Mouse (Mus musculus) CH12.LX (cell line): ENCODE data around the gene Ush2a.

Experiments used
- CHD1 ChIP-seq: IDR thresholded peaks from 2 replicates; pipeline ENCODE4 v1.6.1; 2012; ENCODE audit warnings: low read depth, low read length, improper control_type of control experiment, inconsistent platforms
- CHD2 ChIP-seq: IDR thresholded peaks from 2 replicates; pipeline ENCODE4 v1.6.1; 2011; ENCODE audit warnings: low read length, improper control_type of control experiment
- CTCF ChIP-seq, 2 experiments: IDR thresholded peaks in 1 of 2; conservative IDR thresholded peaks in 1 of 2; 2 replicates each; pipeline ENCODE4 v1.5.1; 2011 to 2012; ENCODE audit warnings: low read depth in 2 of 2, low read length in 2 of 2, improper control_type of control experiment in 1 of 2, inconsistent platforms in 1 of 2, mild to moderate bottlenecking in 1 of 2, moderate library complexity in 1 of 2
- ETS1 ChIP-seq: conservative IDR thresholded peaks from 2 replicates; pipeline ENCODE4 v1.6.1; 2012; ENCODE audit warnings: low read depth, mild to moderate bottlenecking, inconsistent platforms, low read length, improper control_type of control experiment, moderate library complexity
- NRF1 ChIP-seq: IDR thresholded peaks from 2 replicates; pipeline ENCODE4 v1.6.1; 2014; ENCODE audit warnings: low read depth, mild to moderate bottlenecking, inconsistent platforms, low read length, improper control_type of control experiment, moderate library complexity
- POLR2A ChIP-seq: IDR thresholded peaks from 2 replicates; pipeline ENCODE4 v1.6.1; 2011; ENCODE audit warnings: low read depth, mild to moderate bottlenecking, improper control_type of control experiment, low read length
- POLR2AphosphoS2 ChIP-seq: IDR thresholded peaks from 2 replicates; pipeline ENCODE4 v1.6.1; 2011; ENCODE audit warnings: low read depth, low read length, improper control_type of control experiment
- RAD21 ChIP-seq: IDR thresholded peaks from 2 replicates; pipeline ENCODE4 v1.6.1; 2011; ENCODE audit warnings: low read depth, mild to moderate bottlenecking, low read length, improper control_type of control experiment, moderate library complexity
- SIN3A ChIP-seq: IDR thresholded peaks from 2 replicates; pipeline ENCODE4 v1.6.1; 2012; ENCODE audit warnings: low read length, improper control_type of control experiment, inconsistent platforms
- SMC3 ChIP-seq: IDR thresholded peaks from 2 replicates; pipeline ENCODE4 v1.6.1; 2011; ENCODE audit warnings: low read depth, low read length, improper control_type of control experiment
- TCF12 ChIP-seq: IDR thresholded peaks from 2 replicates; pipeline ENCODE4 v1.6.1; 2014; ENCODE audit warnings: low read depth, mild to moderate bottlenecking, inconsistent platforms, low read length, improper control_type of control experiment
- ZNF384 ChIP-seq: IDR thresholded peaks from 2 replicates; pipeline ENCODE4 v1.6.1; 2012; ENCODE audit warnings: low read depth, low read length, improper control_type of control experiment, inconsistent platforms

DNA sequence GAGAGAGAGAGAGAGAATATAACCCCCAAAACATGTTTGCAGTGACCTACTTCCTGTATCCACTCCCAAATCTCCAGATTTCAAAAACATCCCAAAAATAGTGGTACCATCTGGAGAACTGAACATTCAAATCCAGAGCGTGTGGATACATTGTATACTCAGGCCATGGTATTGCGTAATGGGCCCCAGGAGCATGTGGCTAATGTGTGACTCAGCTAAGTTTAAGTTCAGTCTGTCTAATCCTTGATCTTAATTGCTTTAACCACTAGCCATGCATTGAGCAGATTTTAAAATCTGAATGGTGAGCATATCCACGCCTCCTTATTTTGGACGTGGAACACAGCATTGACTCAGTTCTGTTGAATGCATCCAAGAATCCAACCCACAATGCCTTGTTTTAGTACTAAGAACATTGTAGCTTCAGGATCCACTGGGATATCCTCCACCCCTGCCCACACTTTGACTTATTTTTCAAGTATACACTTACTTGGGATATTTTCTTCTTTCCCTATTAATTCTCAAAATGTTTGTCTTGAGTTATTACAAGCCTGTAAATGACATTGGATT is 40.5 kb upstream of the Ush2a start:
- TF ChIP-seq TCF12 (no peak), NRF1 (no peak), CTCF (conservative IDR thresholded peaks at IDR 0.05 in 1 of 2, IDR thresholded peaks at IDR 0.05 in 1 of 2; ENCODE audit: low read depth in 2 of 2, low read length in 2 of 2) (no peak), SIN3A (no peak), ETS1 (no peak), CHD1 (no peak), ZNF384 (no peak), POLR2A (no peak), RAD21 (no peak), CHD2 (no peak), POLR2AphosphoS2 (no peak), SMC3 (no peak)
